In genomic region chr3:63146237-63146636, GRCm38 (mm10) we compare ENCODE assay signal across 22 mouse cellular contexts.
DNase-seq lines count a peak whose midpoint lies in the region; ATAC-seq and TF ChIP-seq lines count a peak whose summit lies in the region.
"Had no signal": no experiment of that assay in that cellular context is flagged by ENCODE, and none has a peak within 500 bp of the region (broad histone marks: within the 10 kb centered on the region; RNA-seq: fewer than 3 reads in every experiment).

No protein-coding gene starts in this region.

- no peak for DNase-seq in forebrain, embryonic 14.5 days (ENCODE audit: low spot score)
- peak; percentile 18 for DNase-seq in forebrain, postnatal 0 days
- peak; percentile 6 for DNase-seq in brain, adult 2 months (ENCODE audit: low read depth, low spot score)
- no peak for DNase-seq in cerebellum, adult 8-10 months
- DNase-seq: adrenal gland, adult 2 months; adrenal gland, adult 8-10 months; adrenal gland, postnatal 10 days; adrenal gland, postnatal 14 days; adrenal gland, postnatal 25 days; adrenal gland, postnatal 36 days; B cell, adult 2 months; cerebellum, adult 11 months; cerebellum, adult 11-12 months; cerebellum, adult 18-20 months; cerebellum, adult 2 months had no signal

- no peak for TF ChIP-seq CTCF in forebrain, postnatal 0 days (IDR thresholded peaks at IDR 0.05; ENCODE audit: low read depth)

- H3K27me3 ChIP-seq in forebrain, embryonic 16.5 days (replicated peaks; ENCODE audit: control insufficient read depth, insufficient read depth, low read length), result no peaks in the 10 kb centered on the region
- no peaks in the 10 kb centered on the region for H3K27me3 ChIP-seq in forebrain, embryonic 14.5 days (replicated peaks; ENCODE audit: control insufficient read depth, insufficient read depth, low read length)
- no peaks in the 10 kb centered on the region for H3K27me3 ChIP-seq in forebrain, postnatal 0 days (ENCODE audit: insufficient read depth, low read length)
- no peaks in the 10 kb centered on the region for H3K27me3 ChIP-seq in forebrain, embryonic 13.5 days
- H3K27me3 ChIP-seq: CH12.LX had no signal

- H3K4me2 ChIP-seq in forebrain, embryonic 16.5 days (ENCODE audit: low read length), result no peak overlapping the region
- H3K4me2 ChIP-seq in forebrain, embryonic 14.5 days (ENCODE audit: low read length), result no peak overlapping the region
- H3K4me2 ChIP-seq in forebrain, postnatal 0 days (ENCODE audit: low read depth), result no peak overlapping the region
- H3K4me2 ChIP-seq in forebrain, embryonic 13.5 days, result no peak overlapping the region

- WGBS in forebrain, embryonic 16.5 days, result 77% methylated on average over 5 of the region's 5 CpGs
- 92% methylated on average over 5 of the region's 5 CpGs for WGBS in forebrain, embryonic 14.5 days
- 66% methylated on average over 5 of the region's 5 CpGs for WGBS in forebrain, postnatal 0 days
- WGBS in forebrain, embryonic 13.5 days, result 91% methylated on average over 5 of the region's 5 CpGs

- peak; percentile 54 for ATAC-seq in forebrain, embryonic 16.5 days
- no peak for ATAC-seq in forebrain, embryonic 14.5 days
- ATAC-seq in forebrain, postnatal 0 days, result peak; percentile 56; the same call in 1 of the 2 replicates
- no peak for ATAC-seq in forebrain, embryonic 13.5 days
- ATAC-seq: activated CD4-positive, CD25-positive, alpha-beta regulatory T cell, adult 4 months; CD4-positive, CD25-positive, alpha-beta regulatory T cell, adult 4 months; Patski had no signal

- H3K4me3 ChIP-seq in forebrain, embryonic 16.5 days (replicated peaks; ENCODE audit: low read length), result no peak overlapping the region
- H3K4me3 ChIP-seq in forebrain, embryonic 14.5 days (ENCODE audit: low read depth, low read length), result no peak overlapping the region
- H3K4me3 ChIP-seq in forebrain, postnatal 0 days (ENCODE audit: low read depth, low read length), result no peak overlapping the region
- H3K4me3 ChIP-seq in forebrain, embryonic 13.5 days, result no peak overlapping the region

- no peaks in the 10 kb centered on the region; the same call in 1 of the 2 replicates for H3K4me1 ChIP-seq in forebrain, embryonic 16.5 days (replicated peaks; ENCODE audit: control insufficient read depth, insufficient read depth, low read length)
- H3K4me1 ChIP-seq in forebrain, embryonic 14.5 days (ENCODE audit: control insufficient read depth, insufficient read depth, low read length), result no peaks in the 10 kb centered on the region
- no peaks in the 10 kb centered on the region for H3K4me1 ChIP-seq in forebrain, postnatal 0 days (ENCODE audit: insufficient read depth)
- no peaks in the 10 kb centered on the region for H3K4me1 ChIP-seq in forebrain, embryonic 13.5 days

- no peaks in the 10 kb centered on the region for H3K36me3 ChIP-seq in forebrain, embryonic 16.5 days (ENCODE audit: control insufficient read depth, insufficient read depth)
- no peaks in the 10 kb centered on the region for H3K36me3 ChIP-seq in forebrain, embryonic 14.5 days (ENCODE audit: control insufficient read depth, insufficient read depth, low read length)
- H3K36me3 ChIP-seq in forebrain, postnatal 0 days (ENCODE audit: insufficient read depth), result no peaks in the 10 kb centered on the region
- H3K36me3 ChIP-seq in forebrain, embryonic 13.5 days (ENCODE audit: poor library complexity, severe bottlenecking), result no peaks in the 10 kb centered on the region
- H3K36me3 ChIP-seq: G1E had no signal

- no peak overlapping the region for H3K27ac ChIP-seq in forebrain, embryonic 16.5 days (ENCODE audit: low read length)
- no peak overlapping the region for H3K27ac ChIP-seq in forebrain, embryonic 14.5 days (ENCODE audit: low read depth, low read length)
- H3K27ac ChIP-seq in forebrain, postnatal 0 days (ENCODE audit: low read depth, low read length), result no peak overlapping the region
- H3K27ac ChIP-seq in forebrain, embryonic 13.5 days, result no peak overlapping the region

- H3K9me3 ChIP-seq in forebrain, embryonic 16.5 days (ENCODE audit: control insufficient read depth, low read length), result no peaks in the 10 kb centered on the region
- H3K9me3 ChIP-seq in forebrain, embryonic 14.5 days (replicated peaks; ENCODE audit: control insufficient read depth, low read length), result no peaks in the 10 kb centered on the region
- no peaks in the 10 kb centered on the region for H3K9me3 ChIP-seq in forebrain, postnatal 0 days (ENCODE audit: low read length)
- no peaks in the 10 kb centered on the region for H3K9me3 ChIP-seq in forebrain, embryonic 13.5 days (replicated peaks)
- H3K9me3 ChIP-seq: G1E had no signal

- H3K9ac ChIP-seq in forebrain, embryonic 16.5 days (replicated peaks; ENCODE audit: low read depth, low read length), result no peak overlapping the region
- H3K9ac ChIP-seq in forebrain, embryonic 14.5 days (ENCODE audit: low read length), result no peak overlapping the region
- H3K9ac ChIP-seq in forebrain, postnatal 0 days, result no peak overlapping the region
- H3K9ac ChIP-seq in forebrain, embryonic 13.5 days, result no peak overlapping the region

Comparison
In these comparisons a context has a peak if more than half of its experiments do, and no peak if none do; other contexts are left out.
1. ATAC-seq: peak in forebrain, embryonic 16.5 days (single experiment) and forebrain, postnatal 0 days (single experiment); none in forebrain, embryonic 14.5 days (single experiment) and forebrain, embryonic 13.5 days (single experiment).
2. DNase-seq: peak in forebrain, postnatal 0 days (single experiment) and brain, adult 2 months (single experiment); none in forebrain, embryonic 14.5 days (single experiment) and cerebellum, adult 8-10 months (single experiment).